Mouse (Mus musculus): Measurements from ENCODE around the gene Trak1.

DNA sequence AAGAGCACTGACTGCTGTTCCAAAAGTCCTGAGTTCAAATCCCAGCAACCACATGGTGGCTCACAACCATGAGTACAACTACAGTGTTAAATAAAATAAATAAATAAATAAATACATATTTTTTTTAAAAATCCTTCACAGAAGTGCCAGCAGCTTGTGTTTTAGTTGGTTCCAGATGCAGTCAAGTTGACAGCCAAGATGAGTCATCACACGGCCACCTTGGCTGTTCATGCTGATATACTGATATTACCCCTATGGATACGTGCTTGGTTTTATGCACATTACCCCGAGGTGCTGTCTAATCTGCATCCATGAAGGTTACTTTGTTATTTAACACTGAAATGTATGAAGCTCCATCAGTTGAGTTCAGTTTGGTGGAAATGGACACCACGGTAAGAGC, 214.6 kb downstream of the Trak1 start:
- TF ChIP-seq FLI1 (IDR thresholded peaks at IDR 0.05; ENCODE audit: low read length) (no peak), GATA1 (IDR thresholded peaks at IDR 0.05; ENCODE audit: borderline replicate concordance, low read length) (no peak)

Measured in megakaryocyte, embryonic 14.5 days (primary cell).